Mouse (Mus musculus) megakaryocyte, embryonic 14.5 days (primary cell): ENCODE measurements at regions not wholly inside any gene's neighbourhood (a gene's known extent, or its start where the extent isn't known, plus 50 kb on each side); places are given as distances from the start of the nearest gene placed in this dataset.

ENCODE experiments used
- FLI1 ChIP-seq: IDR thresholded peaks from 2 replicates; pipeline ENCODE4 v1.6.1; 2012; ENCODE audit warnings: low read length, inconsistent platforms, mixed read lengths
- GATA1 ChIP-seq: IDR thresholded peaks from 3 replicates; pipeline ENCODE4 v1.6.1; 2012; ENCODE audit warnings: mixed read lengths, low read length, inconsistent platforms, borderline replicate concordance

DNA sequence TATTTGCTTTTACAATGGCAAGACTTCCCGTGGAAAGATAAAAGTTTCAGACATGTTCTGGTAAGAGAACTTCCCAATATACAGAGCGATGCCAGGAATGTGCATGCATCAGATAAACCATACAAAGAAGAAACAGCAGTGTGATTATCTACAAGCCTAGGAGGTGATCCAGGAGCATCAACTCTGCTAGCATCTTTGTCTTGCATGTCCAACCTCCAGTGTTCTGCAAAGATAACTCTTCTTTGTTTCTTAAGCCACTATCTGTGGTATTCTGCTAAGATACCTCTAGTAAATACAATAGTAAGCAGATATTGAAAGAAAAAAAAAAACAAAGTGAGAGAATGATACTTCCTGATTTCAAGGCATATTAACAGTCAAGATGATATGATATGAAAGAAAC is 714.4 kb downstream of the Pdcd6ip start:
- TF ChIP-seq FLI1 (no peak), GATA1 (no peak)
